9 mouse cellular contexts compared by ENCODE assay signal in the genomic region with DNA sequence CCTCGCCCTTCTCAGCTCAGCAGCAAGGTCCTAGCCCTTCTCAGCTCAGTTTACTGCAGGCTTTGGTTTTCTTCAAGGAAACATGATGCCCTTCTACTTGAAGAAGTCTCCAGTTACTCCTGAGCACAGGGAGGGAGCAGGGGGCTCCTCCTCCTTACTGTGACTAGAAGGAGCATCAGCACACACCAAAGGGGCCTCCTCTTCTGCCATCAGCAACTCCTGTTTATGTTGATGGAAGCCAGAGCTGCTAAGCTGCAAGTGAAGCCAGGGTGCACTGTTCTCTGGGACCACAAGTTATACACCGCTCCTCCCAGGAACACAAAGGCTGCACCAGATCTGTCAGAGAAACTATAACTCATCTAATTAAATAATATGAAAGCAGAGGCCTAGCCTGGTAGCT. TPM values are rescaled to one million over a fixed set of nuclear protein-coding genes. Genes with fewer than 3 reads are reported as not detected.
A peak's percentile ranks its signal among the peaks of the same experiment; 100 is the strongest.
DNase-seq lines count a peak whose midpoint lies in the region; ATAC-seq and TF ChIP-seq lines count a peak whose summit lies in the region.
"Had no signal": no experiment of that assay in that cellular context is flagged by ENCODE, and none has a peak within 500 bp of the region (broad histone marks: within the 10 kb centered on the region; RNA-seq: fewer than 3 reads in every experiment).

No protein-coding gene starts in this region.

- no peak overlapping the region for H3K9ac ChIP-seq in hindbrain, embryonic 13.5 days
- peak overlapping the region; percentile 50 for H3K9ac ChIP-seq in liver, postnatal 0 days (replicated peaks)
- no peak overlapping the region for H3K9ac ChIP-seq in forebrain, embryonic 13.5 days

- peaks cover 64% of the 10 kb centered on the region for H3K36me3 ChIP-seq in erythroblast, embryonic 14.5 days (ENCODE audit: control insufficient read depth)
- no peaks in the 10 kb centered on the region for H3K36me3 ChIP-seq in hindbrain, embryonic 13.5 days
- no peaks in the 10 kb centered on the region for H3K36me3 ChIP-seq in liver, postnatal 0 days (replicated peaks; ENCODE audit: insufficient read depth, low read length)
- no peaks in the 10 kb centered on the region for H3K36me3 ChIP-seq in forebrain, embryonic 13.5 days (ENCODE audit: poor library complexity, severe bottlenecking)

- DNase-seq in left cerebral cortex, adult 2 months (ENCODE audit: extremely low spot score in 1 of 2, low spot score in 2 of 2): no peak
- DNase-seq in left cerebral cortex, postnatal 14 days (ENCODE audit: low spot score in 2 of 2): no peak
- no peak for DNase-seq in liver, postnatal 0 days
- DNase-seq in right cerebral cortex, postnatal 10 days (ENCODE audit: low spot score in 2 of 2): no peak
- DNase-seq: cerebellum, adult 8-10 months had no signal

- TF ChIP-seq CTCF in left cerebral cortex, adult 2 months (IDR thresholded peaks at IDR 0.05): no peak
- TF ChIP-seq CTCF in liver, postnatal 0 days (IDR thresholded peaks at IDR 0.05; ENCODE audit: low read depth): no peak

- H3K4me1 ChIP-seq in erythroblast, embryonic 14.5 days (ENCODE audit: control insufficient read depth): peaks cover 77% of the 10 kb centered on the region
- H3K4me1 ChIP-seq in hindbrain, embryonic 13.5 days (replicated peaks): peaks cover 30% of the 10 kb centered on the region
- peaks cover 17% of the 10 kb centered on the region for H3K4me1 ChIP-seq in liver, postnatal 0 days (ENCODE audit: insufficient read depth)
- no peaks in the 10 kb centered on the region for H3K4me1 ChIP-seq in forebrain, embryonic 13.5 days

- WGBS in hindbrain, embryonic 13.5 days: 72% methylated on average over 2 of the region's 2 CpGs
- 60% methylated on average over 2 of the region's 2 CpGs for WGBS in liver, postnatal 0 days (ENCODE audit: insufficient replicate concordance)
- WGBS in forebrain, embryonic 13.5 days: 90% methylated on average over 2 of the region's 2 CpGs

- no peak for ATAC-seq in erythroblast, adult 5-6 weeks (replicated peaks; ENCODE audit: low FRiP score, poor library complexity, severe bottlenecking)
- ATAC-seq in hindbrain, embryonic 13.5 days (ENCODE audit: low FRiP score): no peak
- peak; percentile 4; the same call in 1 of the 2 replicates for ATAC-seq in liver, postnatal 0 days
- ATAC-seq in forebrain, embryonic 13.5 days: no peak

- H3K4me3 ChIP-seq in erythroblast, embryonic 14.5 days (replicated peaks): peak overlapping the region; percentile 59
- no peak overlapping the region for H3K4me3 ChIP-seq in left cerebral cortex, adult 2 months
- no peak overlapping the region for H3K4me3 ChIP-seq in hindbrain, embryonic 13.5 days
- H3K4me3 ChIP-seq in liver, postnatal 0 days (ENCODE audit: low read depth, low read length): no peak overlapping the region
- H3K4me3 ChIP-seq in forebrain, embryonic 13.5 days: no peak overlapping the region

- no peaks in the 10 kb centered on the region for H3K27me3 ChIP-seq in erythroblast, embryonic 14.5 days (ENCODE audit: control insufficient read depth)
- no peaks in the 10 kb centered on the region for H3K27me3 ChIP-seq in hindbrain, embryonic 13.5 days
- no peaks in the 10 kb centered on the region for H3K27me3 ChIP-seq in liver, postnatal 0 days (ENCODE audit: insufficient read depth, low read length)
- H3K27me3 ChIP-seq in forebrain, embryonic 13.5 days: no peaks in the 10 kb centered on the region

- H3K27ac ChIP-seq in left cerebral cortex, adult 2 months: peak overlapping the region; percentile 24; the same call in 1 of the 2 replicates
- H3K27ac ChIP-seq in hindbrain, embryonic 13.5 days: 0 out of 2 replicates have a peak overlapping the region, but pooled peaks have one; percentile 24
- H3K27ac ChIP-seq in liver, postnatal 0 days (ENCODE audit: low read depth): peak overlapping the region; percentile 89
- no peak overlapping the region for H3K27ac ChIP-seq in forebrain, embryonic 13.5 days

- intact Hi-C loops in left cerebral cortex, adult 2 months (cut with DNase I): no loop called here
- intact Hi-C loops in left cerebral cortex, postnatal 14 days (cut with DNase I): no loop called here

- no peak overlapping the region for H3K4me2 ChIP-seq in hindbrain, embryonic 13.5 days
- peak overlapping the region; percentile 70 for H3K4me2 ChIP-seq in liver, postnatal 0 days (ENCODE audit: low read depth, low read length)
- no peak overlapping the region for H3K4me2 ChIP-seq in forebrain, embryonic 13.5 days

- no peak for TF ChIP-seq EP300 in liver, postnatal 0 days (IDR thresholded peaks at IDR 0.05; ENCODE audit: low read depth)

- H3K9me3 ChIP-seq in erythroblast, embryonic 14.5 days (ENCODE audit: control insufficient read depth, low read length): peaks cover 9% of the 10 kb centered on the region
- no peaks in the 10 kb centered on the region for H3K9me3 ChIP-seq in hindbrain, embryonic 13.5 days
- no peaks in the 10 kb centered on the region for H3K9me3 ChIP-seq in liver, postnatal 0 days (ENCODE audit: low read length)
- H3K9me3 ChIP-seq in forebrain, embryonic 13.5 days (replicated peaks): no peaks in the 10 kb centered on the region

RNA-seq across cellular contexts. Expression of a gene that starts 34.4 kb away (rescaled TPM):
- 0.09 and 0.17 TPM in 2 replicates for polyA plus RNA-seq in erythroblast, embryonic 14.5 days (2012)
- total RNA-seq in erythroblast, adult 5-6 weeks (2015; ENCODE audit: low replicate concordance): 6.7 and 11.0 TPM in 2 replicates
- total RNA-seq in erythroblast, adult 5-6 weeks (2017; ENCODE audit: low replicate concordance): 3.7 and 6.6 TPM in 2 replicates
- total RNA-seq in left cerebral cortex, adult 2 months (2021): 10 to 100 TPM; 17.1 to 18.8 TPM
- total RNA-seq in left cerebral cortex, postnatal 14 days (2021): 10 to 100 TPM; 10.8 to 12.1 TPM
- polyA plus RNA-seq in hindbrain, embryonic 13.5 days (2015; fragmentation: Nextera tagmentation; extraction: Ambion mirVana): 28.3 and 30.3 TPM in 2 replicates
- polyA plus RNA-seq in liver, postnatal 0 days (2015; fragmentation: Nextera tagmentation; extraction: Ambion mirVana): 4.5 and 5.0 TPM in 2 replicates
- 20.7 and 29.0 TPM in 2 replicates for polyA plus RNA-seq in forebrain, embryonic 13.5 days (2015; fragmentation: Nextera tagmentation; extraction: Ambion mirVana)
